Mouse (Mus musculus) hindbrain, embryonic 10.5 days (tissue): ENCODE results near the gene Matn4. TPM values are rescaled to one million over a fixed set of nuclear protein-coding genes. Genes with fewer than 3 reads are reported as not detected.

ENCODE experiments used
- DNase-seq: peaks from one replicate; pipeline ENCODE4 v3.0.0-alpha.2; 2017; ENCODE audit warnings: low spot score
- H3K27ac ChIP-seq: fragments of 300-500 bp; sonication (generic); 2 replicates; pipeline ENCODE4 v1.5.1; 2016; ENCODE audit warnings: mild to moderate bottlenecking, moderate library complexity
- H3K27me3 ChIP-seq: fragments of 300-500 bp; sonication (generic); 2 replicates; pipeline ENCODE4 v1.6.1; 2016; ENCODE audit warnings: mild to moderate bottlenecking; ENCODE audit not compliant: poor library complexity, insufficient read depth, severe bottlenecking
- H3K36me3 ChIP-seq: fragments of 300-500 bp; sonication (generic); 2 replicates; pipeline ENCODE4 v1.6.1; 2016; ENCODE audit warnings: mild to moderate bottlenecking, moderate library complexity
- H3K4me1 ChIP-seq: fragments of 300-500 bp; sonication (generic); replicated peaks from 2 replicates; pipeline ENCODE4 v1.6.1; 2016; ENCODE audit warnings: mild to moderate bottlenecking
- H3K4me3 ChIP-seq: fragments of 300-500 bp; sonication (generic); 2 replicates; pipeline ENCODE4 v1.5.1; 2016; ENCODE audit warnings: mild to moderate bottlenecking, moderate library complexity
- H3K9me3 ChIP-seq: fragments of 300-500 bp; sonication (generic); 2 replicates; pipeline ENCODE4 v1.6.1; 2016; ENCODE audit warnings: mild to moderate bottlenecking, moderate library complexity
- WGBS: fragments of 180-500 bp; shearing (Covaris S2); methylation state at CpG from one replicate; pipeline ENCODE4 v1.1.7; 2016; 5-methylcytosine and 5-hydroxymethylcytosine counted together
- polyA plus RNA-seq: library from polyadenylated mRNA; unstranded; fragments of >200 nt; fragmentation: Nextera tagmentation; extraction: Ambion mirVana; gene quantifications from 2 replicates; pipeline ENCODE4 v1.2.1, GENCODE M21; 2016

Gene Matn4
- polyA plus RNA-seq, 1 experiment from 2014 or later: 0.72 TPM

DNA sequence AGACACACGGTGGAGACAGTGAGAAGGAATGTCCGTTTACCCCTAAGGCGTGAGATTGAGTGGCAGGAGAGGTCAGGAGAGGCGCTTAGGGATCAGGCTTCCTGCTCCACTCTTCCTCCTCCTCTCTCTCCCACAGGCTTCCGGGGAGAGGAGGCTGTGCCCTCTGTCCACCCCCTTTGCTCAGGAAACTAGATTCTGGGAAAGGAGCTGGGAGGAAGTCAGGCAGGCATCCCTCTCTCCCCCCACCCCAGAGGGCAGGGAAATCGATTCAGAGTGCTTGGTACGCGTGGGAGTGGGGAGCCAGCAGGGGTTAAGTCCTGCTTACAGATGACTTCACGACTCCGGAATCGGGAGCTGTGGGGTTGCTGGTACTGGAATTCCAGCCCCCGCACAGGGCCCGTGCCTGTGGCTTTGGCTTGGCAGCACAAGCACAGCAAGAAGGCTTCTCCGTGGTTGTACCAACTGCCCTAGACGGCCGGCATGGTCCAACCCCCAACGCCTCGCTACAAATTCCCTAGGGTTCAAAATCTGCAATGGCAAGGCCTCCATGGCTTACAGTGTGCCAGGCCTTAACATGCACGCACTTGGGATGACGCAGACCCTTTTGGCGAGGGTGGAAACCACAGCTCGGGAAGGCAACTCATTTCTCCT lies 27.7 kb upstream of the Matn4 start:
- peak; percentile 28 for DNase-seq
- Histone ChIP-seq H3K4me3 (no peak overlapping the region; the same call in 1 of the 2 replicates), H3K27me3 (peaks cover 36% of the 10 kb centered on the region), H3K27ac (peak overlapping the region; percentile 65), H3K36me3 (0 out of 2 replicates have a peak, but pooled peaks cover 10% of the 10 kb centered on the region), H3K9me3 (no peaks in the 10 kb centered on the region), H3K4me1 (peaks cover 73% of the 10 kb centered on the region)
- 33% methylated on average over 22 of the region's 22 CpGs for WGBS

DNA sequence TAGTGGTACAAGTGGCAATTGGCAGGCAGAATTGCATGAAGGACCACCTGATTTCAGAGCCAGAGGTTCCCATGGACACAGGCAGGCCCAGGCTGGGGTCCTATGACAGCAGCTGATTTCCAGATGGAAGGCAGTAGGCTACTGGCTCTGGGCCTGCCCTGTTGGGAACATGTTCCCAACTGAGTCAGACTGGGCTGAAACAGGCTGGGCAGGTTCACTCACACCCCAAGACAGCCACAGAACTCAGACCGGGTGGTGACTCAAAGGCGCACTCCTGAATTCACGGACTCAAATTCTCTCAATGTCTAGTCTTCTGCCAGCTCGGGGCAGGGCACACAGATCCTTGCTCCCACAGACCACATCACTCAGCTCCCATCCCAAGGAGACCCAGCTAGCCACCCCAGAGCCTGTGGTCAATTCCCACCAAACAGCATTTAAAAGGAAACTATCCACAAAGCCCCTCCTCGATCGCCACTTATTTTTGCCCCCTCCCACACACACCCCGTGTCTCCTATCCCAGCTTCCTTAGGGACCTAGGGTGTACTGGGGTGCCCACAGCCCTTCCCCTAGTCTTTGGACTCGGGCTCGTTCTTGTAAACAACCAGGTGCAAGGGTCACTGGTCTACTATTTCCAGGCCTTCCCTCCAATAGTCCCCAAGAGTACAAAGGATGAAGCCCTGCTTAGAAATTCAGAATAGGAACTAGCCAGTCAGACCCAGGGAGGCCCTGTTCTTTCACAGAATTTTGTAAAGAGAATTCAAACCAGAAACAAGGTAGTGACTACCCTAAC lies 26.9 kb upstream of the Matn4 start:
- H3K27ac ChIP-seq: peak overlapping the region; percentile 65
- 61% methylated on average over 9 of the region's 9 CpGs for WGBS
- H3K36me3 ChIP-seq: 0 out of 2 replicates have a peak, but pooled peaks cover 10% of the 10 kb centered on the region
- peak; percentile 18 for DNase-seq
- H3K4me1 ChIP-seq: peaks cover 69% of the 10 kb centered on the region
- peaks cover 37% of the 10 kb centered on the region for H3K27me3 ChIP-seq
- H3K9me3 ChIP-seq: no peaks in the 10 kb centered on the region
- no peak overlapping the region for H3K4me3 ChIP-seq

DNA sequence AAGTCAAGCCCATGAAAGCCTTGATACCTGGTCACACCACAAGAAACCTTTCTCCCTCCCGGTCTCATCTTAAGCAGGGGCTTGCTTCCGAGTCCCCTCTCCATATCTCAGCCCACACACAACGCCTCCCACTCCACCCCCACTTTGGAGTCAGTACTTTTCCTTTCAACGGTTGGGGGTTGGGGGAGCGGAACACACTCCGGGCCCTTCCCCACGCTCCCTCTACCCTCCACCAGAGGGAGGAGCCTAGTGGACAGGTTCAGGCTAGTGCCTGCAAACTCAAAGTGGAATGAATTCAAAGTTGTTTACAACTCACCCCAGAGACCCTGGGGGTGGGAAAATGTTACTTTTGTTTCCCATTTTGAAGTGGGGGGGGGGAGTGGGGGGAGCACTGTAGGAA lies 25.7 kb upstream of the Matn4 start:
- H3K36me3 ChIP-seq: 0 out of 2 replicates have a peak, but pooled peaks cover 10% of the 10 kb centered on the region
- peaks cover 58% of the 10 kb centered on the region for H3K4me1 ChIP-seq
- H3K27ac ChIP-seq: peak overlapping the region; percentile 31; the same call in 1 of the 2 replicates
- DNase-seq: peak; percentile 21
- WGBS: 18% methylated on average over 7 of the region's 7 CpGs
- H3K4me3 ChIP-seq: no peak overlapping the region
- H3K27me3 ChIP-seq: peaks cover 37% of the 10 kb centered on the region
- H3K9me3 ChIP-seq: no peaks in the 10 kb centered on the region

DNA sequence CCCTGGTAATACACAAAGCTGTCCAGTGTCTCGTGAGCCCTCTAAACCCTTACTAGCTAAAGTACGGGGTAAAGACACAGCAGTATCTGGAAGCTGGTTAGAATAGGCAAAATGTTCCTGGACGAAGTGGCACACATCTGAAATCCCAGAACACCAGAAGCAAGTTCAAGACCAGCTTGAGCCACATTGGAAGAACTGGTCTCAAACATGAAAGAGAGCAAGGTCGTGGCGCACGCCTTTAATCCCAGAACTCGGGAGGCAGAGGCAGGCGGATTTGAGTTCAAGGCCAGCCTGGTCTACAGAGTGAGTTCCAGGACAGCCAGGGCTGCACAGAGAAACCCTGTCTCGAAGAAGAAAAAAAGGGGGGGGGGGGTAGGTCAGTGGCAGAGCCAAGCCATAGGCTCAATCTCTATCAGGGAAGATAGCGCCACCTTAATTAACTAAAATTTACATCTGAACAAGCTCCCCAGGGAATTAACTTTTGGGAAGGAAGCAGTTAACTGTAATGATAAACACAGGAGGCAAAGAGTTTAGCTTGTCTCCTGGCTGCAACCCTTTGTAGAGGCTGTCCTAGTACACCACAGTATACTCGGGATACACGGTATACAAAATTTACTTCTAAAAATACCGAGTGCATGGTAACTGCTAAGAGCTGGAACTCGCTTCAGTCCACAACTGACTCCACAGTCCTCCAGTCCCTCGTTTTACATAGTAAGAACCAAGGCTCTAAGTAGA lies 25.1 kb upstream of the Matn4 start:
- 0 out of 2 replicates have a peak, but pooled peaks cover 10% of the 10 kb centered on the region for H3K36me3 ChIP-seq
- peaks cover 37% of the 10 kb centered on the region for H3K27me3 ChIP-seq
- H3K9me3 ChIP-seq: no peaks in the 10 kb centered on the region
- no peak overlapping the region for H3K27ac ChIP-seq
- WGBS: 42% methylated on average over 15 of the region's 15 CpGs
- no peak overlapping the region for H3K4me3 ChIP-seq
- H3K4me1 ChIP-seq: peaks cover 53% of the 10 kb centered on the region
- DNase-seq: no peak

DNA sequence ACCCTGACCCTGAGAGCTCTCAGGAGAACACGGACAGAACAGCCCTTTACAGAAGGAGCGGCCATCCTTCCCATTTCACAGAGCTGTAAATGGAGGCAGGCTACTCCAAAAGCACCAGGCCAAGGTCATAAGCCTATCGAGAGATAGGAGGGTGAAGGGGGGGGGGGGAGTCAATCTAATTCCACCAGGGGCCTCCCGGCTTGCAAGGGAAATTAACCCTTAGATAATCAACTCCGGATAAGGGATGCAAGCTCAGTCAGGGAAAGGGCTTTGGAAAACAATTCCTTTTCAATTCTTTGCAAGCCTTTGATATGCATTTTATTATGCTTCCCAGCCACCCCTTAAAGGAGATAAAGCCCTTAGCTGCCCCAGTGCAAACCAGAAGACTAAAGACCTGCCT lies 23.5 kb upstream of the Matn4 start:
- no peaks in the 10 kb centered on the region for H3K9me3 ChIP-seq
- no peak overlapping the region for H3K27ac ChIP-seq
- peaks cover 49% of the 10 kb centered on the region for H3K4me1 ChIP-seq
- peaks cover 12% of the 10 kb centered on the region; the same call in 1 of the 2 replicates for H3K36me3 ChIP-seq
- no peak for DNase-seq
- peaks cover 37% of the 10 kb centered on the region for H3K27me3 ChIP-seq
- no peak overlapping the region for H3K4me3 ChIP-seq
- WGBS: 44% methylated on average over 5 of the region's 5 CpGs

DNA sequence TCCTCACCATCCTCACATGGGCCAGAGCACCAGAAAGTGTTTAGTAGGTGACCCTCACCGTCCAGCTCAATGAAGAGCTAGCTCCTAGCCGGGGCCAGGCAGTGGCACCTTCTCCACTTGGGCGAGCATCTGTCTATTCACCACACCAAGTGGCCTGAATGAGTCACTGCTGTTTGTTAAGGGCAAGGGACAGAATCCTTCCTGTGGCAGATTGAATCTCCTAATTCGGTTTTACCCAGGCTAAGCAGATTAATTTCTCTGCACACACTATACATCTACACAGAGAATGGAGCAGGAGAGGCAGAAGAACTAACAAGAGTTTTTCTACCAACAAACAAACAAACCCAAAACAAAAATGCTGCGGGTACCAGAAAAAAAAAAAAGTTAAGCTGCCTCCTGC lies 22.0 kb upstream of the Matn4 start:
- no peaks in the 10 kb centered on the region for H3K9me3 ChIP-seq
- H3K4me1 ChIP-seq: peaks cover 34% of the 10 kb centered on the region
- peaks cover 37% of the 10 kb centered on the region for H3K27me3 ChIP-seq
- no peak overlapping the region for H3K4me3 ChIP-seq
- no peak for DNase-seq
- no peak overlapping the region for H3K27ac ChIP-seq
- H3K36me3 ChIP-seq: peaks cover 12% of the 10 kb centered on the region; the same call in 1 of the 2 replicates
- WGBS: 86% methylated on average over 5 of the region's 5 CpGs

DNA sequence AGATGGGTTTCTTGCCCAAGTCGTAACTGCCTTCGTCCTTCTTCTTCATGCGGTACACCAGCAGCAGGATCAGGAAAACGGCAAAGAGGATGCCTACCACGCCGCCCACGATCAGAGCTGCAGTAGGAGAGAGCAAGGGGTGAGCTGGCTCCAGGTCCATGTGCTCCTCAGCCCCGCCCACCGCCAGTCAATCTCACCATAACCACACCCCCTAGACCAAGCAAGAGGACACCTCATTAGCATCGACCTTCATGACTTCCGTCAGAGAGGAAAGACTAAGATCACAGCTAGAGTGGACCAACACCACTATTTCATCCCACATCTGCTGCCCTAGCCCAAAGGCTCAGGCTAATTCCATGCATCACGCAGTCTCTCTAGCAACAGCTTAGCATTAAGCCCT lies 21.2 kb upstream of the Matn4 start:
- H3K4me3 ChIP-seq: no peak overlapping the region
- no peak for DNase-seq
- H3K27ac ChIP-seq: no peak overlapping the region
- peaks cover 26% of the 10 kb centered on the region for H3K4me1 ChIP-seq
- H3K9me3 ChIP-seq: no peaks in the 10 kb centered on the region
- 33% methylated on average over 12 of the region's 12 CpGs for WGBS
- peaks cover 32% of the 10 kb centered on the region for H3K27me3 ChIP-seq
- peaks cover 12% of the 10 kb centered on the region; the same call in 1 of the 2 replicates for H3K36me3 ChIP-seq

DNA sequence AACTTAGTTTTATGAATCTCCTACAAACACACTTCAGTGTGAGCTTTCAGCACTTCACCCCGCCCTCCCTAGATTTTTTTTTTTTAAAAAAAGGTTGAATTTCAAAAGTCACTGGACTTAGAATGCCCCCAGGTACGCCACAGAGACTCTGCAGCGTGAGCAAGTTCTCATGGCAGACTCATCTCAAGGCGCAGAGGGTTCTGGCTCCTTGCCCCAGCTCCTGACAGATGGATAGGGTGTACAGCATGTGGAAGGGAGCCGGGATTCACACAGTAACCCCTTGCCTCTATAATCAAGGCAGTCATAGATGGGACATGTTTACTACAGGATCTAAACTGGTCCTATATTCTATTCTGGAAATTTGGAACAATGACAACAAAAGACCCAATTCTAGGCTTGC lies 20.4 kb upstream of the Matn4 start:
- Histone ChIP-seq H3K27ac (no peak overlapping the region), H3K4me1 (peaks cover 18% of the 10 kb centered on the region), H3K9me3 (no peaks in the 10 kb centered on the region), H3K27me3 (peaks cover 28% of the 10 kb centered on the region), H3K36me3 (peaks cover 12% of the 10 kb centered on the region; the same call in 1 of the 2 replicates), H3K4me3 (no peak overlapping the region)
- no peak for DNase-seq
- WGBS: 89% methylated on average over 5 of the region's 5 CpGs

DNA sequence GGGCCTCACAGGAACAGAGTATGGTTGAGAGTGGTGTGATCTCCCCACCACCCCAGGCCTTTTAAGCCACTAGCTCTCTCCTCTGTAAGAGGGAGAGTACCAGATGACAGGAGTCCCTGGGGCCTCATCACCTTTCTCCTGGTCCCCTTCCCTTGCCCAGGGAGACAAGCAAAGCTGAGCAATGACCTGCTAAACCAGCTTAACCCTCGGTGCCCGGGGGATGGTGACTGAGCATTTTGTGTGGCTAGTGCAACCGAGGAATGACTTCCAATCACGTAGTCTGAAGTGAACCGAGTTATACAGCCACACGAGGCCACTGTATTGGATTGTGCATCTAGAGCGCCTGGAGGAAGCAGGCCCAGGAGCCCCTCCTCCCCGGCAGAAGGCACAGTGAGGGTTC lies 19.4 kb upstream of the Matn4 start:
- H3K27me3 ChIP-seq: peaks cover 19% of the 10 kb centered on the region
- H3K4me1 ChIP-seq: peaks cover 18% of the 10 kb centered on the region
- H3K9me3 ChIP-seq: no peaks in the 10 kb centered on the region
- DNase-seq: no peak
- H3K4me3 ChIP-seq: no peak overlapping the region
- 88% methylated on average over 8 of the region's 8 CpGs for WGBS
- H3K36me3 ChIP-seq: peaks cover 12% of the 10 kb centered on the region; the same call in 1 of the 2 replicates
- H3K27ac ChIP-seq: no peak overlapping the region

DNA sequence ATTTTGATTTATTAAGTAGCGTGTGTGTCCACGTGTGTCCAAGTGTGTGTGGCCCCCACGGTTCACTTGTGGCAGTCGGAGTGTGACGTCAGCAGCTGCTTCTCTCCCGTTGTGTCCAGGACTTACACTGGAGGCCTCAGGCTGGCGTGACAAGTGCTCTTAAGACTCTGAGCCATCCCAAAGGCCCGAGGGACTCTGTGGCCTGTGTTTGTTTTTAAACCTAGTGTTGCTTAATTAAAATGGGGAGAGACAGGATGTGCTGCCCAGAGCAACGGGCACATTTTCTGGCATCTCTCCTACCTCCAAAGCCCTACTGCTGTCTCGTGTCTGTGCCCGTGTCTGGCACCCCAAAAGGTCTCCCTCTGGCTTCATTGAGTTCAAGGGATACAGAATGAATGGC lies 18.5 kb upstream of the Matn4 start:
- Histone ChIP-seq H3K9me3 (no peaks in the 10 kb centered on the region), H3K36me3 (peaks cover 7% of the 10 kb centered on the region; the same call in 1 of the 2 replicates), H3K4me1 (peaks cover 14% of the 10 kb centered on the region), H3K27me3 (peaks cover 9% of the 10 kb centered on the region; the same call in 1 of the 2 replicates), H3K4me3 (no peak overlapping the region), H3K27ac (no peak overlapping the region)
- no peak for DNase-seq
- WGBS: 90% methylated on average over 11 of the region's 11 CpGs

DNA sequence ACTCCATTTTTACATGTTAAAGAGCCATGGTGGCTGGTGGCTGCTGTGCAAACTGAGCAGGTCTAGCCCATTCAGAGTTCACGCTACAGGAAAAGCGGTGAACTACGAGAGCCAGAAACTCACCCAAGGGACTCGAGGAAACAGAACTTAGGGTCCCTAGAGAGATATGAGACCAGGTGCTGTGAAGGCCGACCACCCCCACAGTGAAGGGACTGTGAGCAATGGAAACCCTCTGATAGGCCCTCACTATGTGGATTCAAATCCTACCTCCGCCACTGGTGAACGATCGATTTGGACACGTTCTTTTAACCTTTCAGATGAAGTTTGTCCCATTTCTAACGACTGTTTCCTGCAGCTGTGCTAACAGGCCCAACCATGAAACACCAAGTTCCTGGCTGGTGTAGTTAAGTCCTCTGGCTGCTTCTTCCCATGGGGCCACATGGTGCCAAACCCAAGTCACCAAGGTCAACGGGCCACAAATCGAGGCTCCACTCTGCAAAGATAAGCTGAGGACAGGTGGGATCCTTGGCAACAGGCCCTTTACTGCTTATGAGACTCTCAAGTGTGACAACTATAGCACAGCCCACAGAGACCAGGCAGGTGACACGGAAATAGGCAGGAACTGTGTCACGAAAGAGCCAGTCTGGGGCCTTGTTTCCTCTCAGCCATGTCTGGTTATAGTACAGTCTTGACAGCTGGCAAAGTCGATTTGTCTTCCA lies 17.9 kb upstream of the Matn4 start:
- Histone ChIP-seq H3K36me3 (peaks cover 4% of the 10 kb centered on the region; the same call in 1 of the 2 replicates), H3K9me3 (no peaks in the 10 kb centered on the region), H3K27me3 (0 out of 2 replicates have a peak, but pooled peaks cover 3% of the 10 kb centered on the region), H3K4me3 (no peak overlapping the region), H3K4me1 (peaks cover 9% of the 10 kb centered on the region), H3K27ac (no peak overlapping the region)
- no peak for DNase-seq
- WGBS: 90% methylated on average over 15 of the region's 15 CpGs

DNA sequence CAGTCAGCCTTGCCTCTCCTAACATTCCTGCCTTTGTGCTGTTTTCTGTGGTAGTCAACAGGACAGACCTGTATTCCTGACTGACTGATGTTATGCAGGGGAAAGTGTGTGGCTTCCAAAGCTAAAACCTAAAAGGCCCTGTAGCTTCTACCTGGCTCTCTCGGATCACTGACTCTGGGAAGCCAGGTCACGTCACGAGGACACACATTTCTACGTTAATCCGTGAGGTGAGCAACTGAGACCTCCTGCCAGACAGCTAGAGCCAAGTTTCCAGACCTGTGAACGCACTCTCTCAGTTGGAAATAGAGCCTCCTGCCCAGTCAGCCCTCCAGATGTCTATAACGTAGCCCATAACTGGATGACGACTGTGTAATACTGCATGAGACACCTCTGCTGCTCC lies 17.0 kb upstream of the Matn4 start:
- WGBS: 86% methylated on average over 8 of the region's 8 CpGs
- Histone ChIP-seq H3K27me3 (no peaks in the 10 kb centered on the region), H3K4me3 (no peak overlapping the region), H3K36me3 (peaks cover 3% of the 10 kb centered on the region; the same call in 1 of the 2 replicates), H3K4me1 (peaks cover 9% of the 10 kb centered on the region), H3K9me3 (no peaks in the 10 kb centered on the region), H3K27ac (no peak overlapping the region)
- DNase-seq: no peak
